Mouse (Mus musculus) kidney, embryonic 16.5 days (tissue): ENCODE data around the gene Zc3h4. TPM values are rescaled to one million over a fixed set of nuclear protein-coding genes. Genes with fewer than 3 reads are reported as not detected.

Source experiments
- ATAC-seq: fragments of 200-750 bp; cut with Nextera tagmentation; 2 replicates; pipeline ENCODE4 v1.8.0; 2017; ENCODE audit warnings: moderate TSS enrichment; ENCODE audit not compliant: low FRiP score, low TSS enrichment
- H3K27ac ChIP-seq: fragments of 300-500 bp; sonication (generic); 2 replicates; pipeline ENCODE4 v1.5.1; 2014; ENCODE audit warnings: low read length
- H3K27me3 ChIP-seq: fragments of 300-500 bp; sonication (generic); 2 replicates; pipeline ENCODE4 v1.6.1; 2014; ENCODE audit warnings: low read length, control low read depth, mixed read lengths; ENCODE audit not compliant: insufficient read depth
- H3K36me3 ChIP-seq: fragments of 300-500 bp; sonication (generic); 2 replicates; pipeline ENCODE4 v1.6.1; 2014; ENCODE audit warnings: low read length, control low read depth, mixed read lengths; ENCODE audit not compliant: insufficient read depth
- H3K4me1 ChIP-seq: fragments of 300-500 bp; sonication (generic); 2 replicates; pipeline ENCODE4 v1.6.1; 2014; ENCODE audit warnings: low read length, control low read depth, mixed read lengths; ENCODE audit not compliant: insufficient read depth
- H3K4me2 ChIP-seq: fragments of 300-500 bp; sonication (generic); replicated peaks from 2 replicates; pipeline ENCODE4 v1.6.1; 2014; ENCODE audit warnings: low read depth, low read length
- H3K4me3 ChIP-seq: fragments of 300-500 bp; sonication (generic); 2 replicates; pipeline ENCODE4 v1.5.1; 2014; ENCODE audit warnings: mild to moderate bottlenecking, low read length
- H3K9ac ChIP-seq: fragments of 300-500 bp; sonication (generic); replicated peaks from 2 replicates; pipeline ENCODE4 v1.6.1; 2014; ENCODE audit warnings: low read length
- H3K9me3 ChIP-seq: fragments of 300-500 bp; sonication (generic); 2 replicates; pipeline ENCODE4 v1.6.1; 2016; ENCODE audit warnings: low read length, control low read depth
- WGBS: fragments of 180-500 bp; shearing (Covaris S2); extraction: QIAGEN DNeasy Blood & Tissue Kit; methylation state at CpG from one replicate; pipeline ENCODE4 v1.1.7; 2014; 5-methylcytosine and 5-hydroxymethylcytosine counted together
- polyA plus RNA-seq: library from polyadenylated mRNA; unstranded; fragments of >200 nt; fragmentation: Nextera tagmentation; extraction: Ambion mirVana; gene quantifications from 2 replicates; pipeline ENCODE4 v1.2.1, GENCODE M21; 2015

The Zc3h4 gene
- polyA plus RNA-seq, 1 experiment from 2014 or later = 14.8 TPM

- Histone ChIP-seq H3K4me2 (no peak overlapping the region), H3K9ac (no peak overlapping the region), H3K9me3 (no peaks in the 10 kb centered on the region), H3K4me3 (no peak overlapping the region), H3K27me3 (no peaks in the 10 kb centered on the region), H3K4me1 (peaks cover 45% of the 10 kb centered on the region), H3K27ac (no peak overlapping the region), H3K36me3 (no peaks in the 10 kb centered on the region; the same call in 1 of the 2 replicates)
- WGBS = 96% methylated on average over 3 of the region's 3 CpGs
- ATAC-seq = no peak
These were observed 6.3 kb downstream of the Zc3h4 start for GRCm38 (mm10) chr7:16406978-16407377.

GRCm38 (mm10) chr7:16411100-16411499 is 10.4 kb downstream of the Zc3h4 start:
- H3K9ac ChIP-seq = no peak overlapping the region
- H3K27me3 ChIP-seq = no peaks in the 10 kb centered on the region
- WGBS = 88% methylated on average over 5 of the region's 5 CpGs
- no peak for ATAC-seq
- H3K4me3 ChIP-seq = no peak overlapping the region
- no peak overlapping the region for H3K27ac ChIP-seq
- no peak overlapping the region for H3K4me2 ChIP-seq
- H3K4me1 ChIP-seq = peaks cover 38% of the 10 kb centered on the region
- no peaks in the 10 kb centered on the region for H3K9me3 ChIP-seq
- no peaks in the 10 kb centered on the region; the same call in none of the 2 replicates for H3K36me3 ChIP-seq

- Histone ChIP-seq H3K4me3 (no peak overlapping the region), H3K9me3 (no peaks in the 10 kb centered on the region), H3K27ac (peak overlapping the region; percentile 33), H3K4me2 (no peak overlapping the region), H3K36me3 (peaks cover 8% of the 10 kb centered on the region), H3K4me1 (peaks cover 46% of the 10 kb centered on the region), H3K9ac (no peak overlapping the region), H3K27me3 (no peaks in the 10 kb centered on the region)
- WGBS = 81% methylated on average over 8 of the region's 8 CpGs
- ATAC-seq = no peak
These were observed 11.6 kb downstream of the Zc3h4 start for GRCm38 (mm10) chr7:16412220-16412896.

GRCm38 (mm10) chr7:16412930-16413329 is 12.2 kb downstream of the Zc3h4 start:
- Histone ChIP-seq H3K4me2 (no peak overlapping the region), H3K4me1 (peaks cover 46% of the 10 kb centered on the region), H3K36me3 (peaks cover 11% of the 10 kb centered on the region), H3K27ac (peak overlapping the region; percentile 28; the same call in 1 of the 2 replicates), H3K9ac (no peak overlapping the region), H3K4me3 (no peak overlapping the region), H3K9me3 (no peaks in the 10 kb centered on the region), H3K27me3 (no peaks in the 10 kb centered on the region)
- 39% methylated on average over 2 of the region's 2 CpGs for WGBS
- no peak; the same call in 1 of the 2 replicates for ATAC-seq

GRCm38 (mm10) chr7:16415426-16415825 is 14.7 kb downstream of the Zc3h4 start:
- Histone ChIP-seq H3K27me3 (no peaks in the 10 kb centered on the region), H3K27ac (peak overlapping the region; percentile 78), H3K4me3 (no peak overlapping the region), H3K9ac (no peak overlapping the region), H3K36me3 (peaks cover 30% of the 10 kb centered on the region), H3K4me1 (peaks cover 46% of the 10 kb centered on the region), H3K4me2 (no peak overlapping the region), H3K9me3 (no peaks in the 10 kb centered on the region)
- peak; percentile 50; the same call in 1 of the 2 replicates for ATAC-seq
- 59% methylated on average over 3 of the region's 3 CpGs for WGBS

GRCm38 (mm10) chr7:16417141-16417771 is 16.5 kb downstream of the Zc3h4 start:
- H3K4me1 ChIP-seq = peaks cover 33% of the 10 kb centered on the region
- H3K9me3 ChIP-seq = no peaks in the 10 kb centered on the region
- no peaks in the 10 kb centered on the region for H3K27me3 ChIP-seq
- peak; percentile 49; the same call in 1 of the 2 replicates for ATAC-seq
- peaks cover 47% of the 10 kb centered on the region for H3K36me3 ChIP-seq
- 75% methylated on average over 10 of the region's 10 CpGs for WGBS
- no peak overlapping the region for H3K9ac ChIP-seq
- no peak overlapping the region for H3K4me2 ChIP-seq
- H3K4me3 ChIP-seq = no peak overlapping the region
- peak overlapping the region; percentile 40; the same call in 1 of the 2 replicates for H3K27ac ChIP-seq

- peaks cover 22% of the 10 kb centered on the region for H3K4me1 ChIP-seq
- peaks cover 58% of the 10 kb centered on the region for H3K36me3 ChIP-seq
- H3K27ac ChIP-seq = no peak overlapping the region
- H3K4me2 ChIP-seq = no peak overlapping the region
- no peak for ATAC-seq
- no peaks in the 10 kb centered on the region for H3K27me3 ChIP-seq
- no peak overlapping the region for H3K4me3 ChIP-seq
- no peaks in the 10 kb centered on the region for H3K9me3 ChIP-seq
- H3K9ac ChIP-seq = no peak overlapping the region
- 88% methylated on average over 5 of the region's 5 CpGs for WGBS
These were observed 18.0 kb downstream of the Zc3h4 start for GRCm38 (mm10) chr7:16418713-16419112.

- Histone ChIP-seq H3K27me3 (no peaks in the 10 kb centered on the region), H3K4me1 (peaks cover 14% of the 10 kb centered on the region), H3K9me3 (no peaks in the 10 kb centered on the region), H3K9ac (no peak overlapping the region), H3K27ac (no peak overlapping the region), H3K4me3 (no peak overlapping the region), H3K4me2 (no peak overlapping the region), H3K36me3 (peaks cover 77% of the 10 kb centered on the region)
- no peak for ATAC-seq
- WGBS = 95% methylated on average over 8 of the region's 8 CpGs
These were observed 19.9 kb downstream of the Zc3h4 start for GRCm38 (mm10) chr7:16420493-16421118.

GRCm38 (mm10) chr7:16422222-16422856 is 21.6 kb downstream of the Zc3h4 start:
- 80% methylated on average over 18 of the region's 18 CpGs for WGBS
- Histone ChIP-seq H3K27ac (0 out of 2 replicates have a peak overlapping the region, but pooled peaks have one; percentile 19), H3K9ac (no peak overlapping the region), H3K36me3 (peaks cover 86% of the 10 kb centered on the region), H3K4me2 (no peak overlapping the region), H3K27me3 (no peaks in the 10 kb centered on the region), H3K4me1 (peaks cover under 1% of the 10 kb centered on the region; the same call in 1 of the 2 replicates), H3K4me3 (no peak overlapping the region), H3K9me3 (no peaks in the 10 kb centered on the region)
- no peak for ATAC-seq
